Mouse (Mus musculus) layer of hippocampus, adult 18-20 months (tissue): ENCODE data around the gene Stag3. TPM values are rescaled to one million over a fixed set of nuclear protein-coding genes. Genes with fewer than 3 reads are reported as not detected.

ENCODE experiments used
- DNase-seq, 2 experiments: peaks; one replicate each; pipeline ENCODE4 v3.0.0; 2022; ENCODE audit warnings: low spot score in 2 of 2
- total RNA-seq, 2 experiments: library from RNA; stranded (reverse); gene quantifications; 2 replicates each; pipeline ENCODE4 v1.2.3; 2021

Gene Stag3
- total RNA-seq, 2 experiments from 2014 or later: 0.47 to 1.1 TPM

DNA sequence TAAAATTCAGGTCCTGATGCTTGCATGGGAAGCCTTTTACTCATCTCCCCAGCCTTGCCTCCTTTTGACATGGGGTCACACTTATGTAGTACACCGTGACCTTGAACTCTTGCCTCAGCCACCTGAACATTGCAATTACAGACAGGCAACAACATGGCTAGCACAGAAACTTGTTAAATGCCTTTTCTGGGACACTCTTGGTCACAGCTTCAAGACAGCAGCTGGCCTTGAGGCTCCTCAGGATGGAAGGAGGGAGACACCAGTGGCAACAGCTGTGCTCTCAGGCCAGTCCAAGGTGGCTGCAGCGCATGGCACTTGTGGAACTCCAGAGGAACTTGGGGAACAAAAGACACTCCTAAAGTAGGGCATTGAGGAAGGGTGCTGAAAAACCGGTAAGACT lies 12.9 kb upstream of the Stag3 start:
- no peak for DNase-seq

DNA sequence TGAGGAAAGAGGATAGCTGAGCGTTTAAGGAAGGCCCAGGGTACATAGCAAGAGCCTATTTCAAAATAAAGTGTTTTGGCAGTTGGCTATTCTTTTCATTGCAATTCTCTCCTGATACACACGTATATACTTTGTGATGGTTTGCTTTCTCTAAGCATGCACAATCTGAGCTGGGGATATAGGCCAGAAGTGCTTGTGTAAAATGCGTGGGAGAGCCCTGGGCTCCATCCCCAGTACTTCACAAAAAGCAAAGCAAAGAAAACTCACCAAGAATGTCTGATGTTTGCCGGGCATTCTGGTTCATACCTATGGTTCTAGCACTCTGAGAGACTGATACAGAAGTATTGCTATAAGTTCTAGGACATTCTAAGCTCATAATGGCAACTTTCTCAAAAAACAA lies 11.1 kb upstream of the Stag3 start:
- no peak for DNase-seq

DNA sequence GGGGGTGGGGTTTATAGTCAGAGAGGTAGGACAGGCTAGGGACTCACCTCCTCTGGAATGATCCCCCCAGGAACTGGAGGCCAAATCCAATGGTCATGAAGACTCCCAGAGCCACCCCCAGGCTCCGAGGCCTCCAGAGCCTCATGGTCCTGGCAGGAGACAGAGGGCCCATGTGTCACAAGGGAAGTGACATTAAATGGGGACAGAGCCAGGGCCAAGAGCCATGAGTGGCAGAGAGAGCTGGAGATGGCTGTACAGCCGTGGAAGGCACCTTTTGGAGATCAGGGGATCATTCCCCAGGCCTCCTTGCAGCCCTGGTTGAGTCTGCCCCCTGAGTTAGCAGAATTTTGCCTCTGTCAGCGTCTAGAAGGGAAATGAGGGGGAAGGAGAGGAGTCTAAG lies 8.8 kb upstream of the Stag3 start:
- DNase-seq: no peak

DNA sequence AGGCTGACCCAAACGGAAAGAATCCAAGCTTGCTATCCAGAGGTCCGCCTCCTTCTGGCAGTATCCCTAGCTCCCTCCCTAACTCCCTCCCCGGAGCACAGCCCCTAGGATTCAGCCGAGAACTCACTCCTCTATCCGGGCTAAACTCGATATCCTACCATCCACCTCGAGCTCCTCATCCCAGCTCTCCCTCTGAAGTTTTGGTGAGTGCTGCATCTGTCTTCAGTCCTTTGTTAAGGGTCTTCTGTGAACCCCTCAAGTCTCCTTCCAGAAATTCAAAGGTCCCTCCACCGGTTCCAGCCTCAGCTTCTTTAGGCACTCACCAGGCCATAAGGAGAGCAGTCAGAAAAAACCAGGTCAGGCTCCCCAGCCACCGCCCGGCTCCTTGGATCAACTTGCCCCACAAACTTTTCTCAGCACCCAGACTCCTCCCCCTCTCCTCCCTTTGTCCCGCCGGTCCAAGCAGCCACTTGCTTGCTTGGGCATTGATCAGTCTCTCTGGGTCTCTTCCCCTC lies 7.6 kb upstream of the Stag3 start, which contains the start of gene Gal3st4:
Gene Gal3st4, minus strand, starts transcription at position 432 of the 515 bp plus-strand sequence.
- DNase-seq: no peak

DNA sequence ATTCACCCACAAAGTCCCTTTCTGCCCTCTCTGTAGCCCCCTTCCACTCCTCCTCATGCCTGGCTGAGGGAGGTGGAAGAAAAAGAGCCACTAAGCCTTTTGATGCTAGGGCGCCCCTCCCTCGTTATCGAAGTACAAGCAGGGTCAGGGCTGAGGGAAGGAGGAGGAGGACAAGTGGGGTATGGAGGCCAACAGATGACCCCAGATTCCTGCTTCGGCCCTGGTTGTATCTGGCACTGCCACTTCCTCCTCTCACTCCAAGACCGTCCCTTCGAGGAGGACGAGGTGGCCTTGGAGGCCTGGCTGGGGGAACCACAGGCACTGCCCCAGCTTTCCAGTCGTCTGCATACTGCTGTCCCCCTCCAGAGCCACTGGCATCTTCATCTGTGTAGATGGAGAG lies 5.9 kb upstream of the Stag3 start:
- no peak for DNase-seq

GRCm38 (mm10) chr5:138275216-138276050 lies 4.6 kb upstream of the Stag3 start:
- DNase-seq: no peak

DNA sequence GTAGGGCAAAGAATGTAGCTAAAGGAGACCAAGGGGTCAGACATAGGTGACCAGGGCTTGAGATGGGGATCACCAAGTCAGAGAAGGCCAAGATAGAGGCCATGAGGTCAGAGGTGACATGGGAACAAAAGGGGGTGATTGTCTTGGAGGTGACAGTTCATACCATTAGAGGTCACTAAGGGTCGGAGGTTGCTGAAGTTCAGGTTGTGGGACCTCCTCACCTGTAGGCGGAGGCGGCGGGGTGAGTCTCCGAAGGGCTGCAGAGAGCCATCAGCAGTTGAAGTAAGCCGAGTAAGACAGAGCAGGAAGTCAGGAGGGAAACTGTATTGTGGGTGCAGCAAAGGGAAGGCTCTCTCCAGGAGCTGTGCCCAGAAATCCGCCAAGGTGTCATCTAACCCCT lies 2.0 kb upstream of the Stag3 start:
- no peak for DNase-seq

DNA sequence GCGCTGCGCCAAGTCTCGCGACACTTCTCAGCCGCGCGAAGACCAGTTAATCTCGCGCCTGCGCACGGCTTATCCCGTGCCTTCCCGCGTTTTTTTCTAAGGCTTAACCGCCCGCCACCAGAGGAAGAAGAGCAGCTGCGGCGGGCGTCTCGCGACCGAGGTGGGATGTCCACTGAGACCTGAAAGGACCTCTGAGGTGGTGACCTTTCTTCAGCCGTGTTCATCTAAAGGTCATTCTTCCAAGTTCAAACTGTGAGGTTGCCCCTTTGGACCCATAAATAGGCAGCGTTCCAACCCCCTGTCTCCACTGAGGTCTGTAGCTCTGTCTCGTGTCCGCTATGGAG lies 357 bp downstream of the Stag3 start:
- no peak for DNase-seq

- DNase-seq: no peak
These were observed 789 bp downstream of the Stag3 start for GRCm38 (mm10) chr5:138280829-138281228.

DNA sequence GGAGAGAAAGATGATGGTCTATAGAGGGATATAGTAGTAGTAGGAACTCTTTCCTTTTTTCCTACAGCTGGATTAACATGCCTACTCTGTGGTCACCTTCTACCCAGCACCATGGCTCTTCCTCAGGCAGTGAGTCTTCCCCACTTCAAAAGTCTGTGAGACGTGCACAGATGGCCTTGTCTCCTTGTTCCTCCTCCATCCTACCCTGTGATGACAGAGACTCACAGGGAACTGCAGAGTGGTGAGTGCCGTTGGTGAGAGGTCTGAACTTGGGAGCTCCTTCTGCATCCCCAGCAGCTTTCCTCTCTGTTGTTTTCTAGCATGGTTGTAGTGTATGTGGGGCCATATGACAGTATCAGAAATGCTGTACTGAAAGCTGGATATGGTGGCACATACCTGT lies 1.8 kb downstream of the Stag3 start:
- DNase-seq: no peak

- DNase-seq: no peak
These were observed 3.5 kb downstream of the Stag3 start for GRCm38 (mm10) chr5:138283540-138283939.

DNA sequence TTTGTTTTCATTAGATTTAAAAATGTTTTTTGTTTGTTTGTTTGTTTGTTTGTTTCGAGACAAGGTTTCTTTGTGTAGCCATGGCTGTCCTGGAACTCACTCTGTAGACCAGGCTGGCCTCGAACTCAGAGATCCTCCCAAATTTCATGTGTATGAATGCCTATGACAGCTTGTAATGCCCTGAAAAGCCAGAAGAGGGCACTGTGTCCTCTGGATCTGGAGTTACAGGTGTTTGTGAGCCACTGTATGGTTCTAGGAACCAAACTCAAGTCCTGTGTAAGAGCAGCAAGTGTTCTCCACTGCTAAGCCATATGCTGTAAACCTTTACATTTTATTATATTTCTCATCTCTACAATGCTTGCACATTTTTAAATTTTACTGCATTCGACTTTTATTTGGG lies 7.8 kb downstream of the Stag3 start:
- DNase-seq: no peak

DNA sequence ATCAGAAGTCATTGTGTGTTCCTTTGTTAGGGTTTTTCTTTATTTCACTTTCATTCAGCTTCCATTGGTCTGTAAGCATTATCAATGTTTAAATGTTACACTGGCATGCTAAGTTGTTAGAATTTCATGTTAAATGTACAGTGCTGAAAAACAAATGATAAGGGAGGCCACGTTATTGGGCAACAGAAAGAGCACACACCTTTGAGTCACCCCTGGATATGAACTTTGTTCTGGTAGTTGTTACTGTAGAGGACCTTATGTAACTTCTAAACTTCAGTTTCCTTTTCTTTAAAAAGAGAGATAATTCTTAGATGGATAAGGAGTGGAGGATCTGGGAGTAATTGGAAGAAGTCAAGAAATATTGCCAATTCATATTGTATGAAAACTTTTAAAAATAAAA lies 11.6 kb downstream of the Stag3 start:
- DNase-seq: no peak

DNA sequence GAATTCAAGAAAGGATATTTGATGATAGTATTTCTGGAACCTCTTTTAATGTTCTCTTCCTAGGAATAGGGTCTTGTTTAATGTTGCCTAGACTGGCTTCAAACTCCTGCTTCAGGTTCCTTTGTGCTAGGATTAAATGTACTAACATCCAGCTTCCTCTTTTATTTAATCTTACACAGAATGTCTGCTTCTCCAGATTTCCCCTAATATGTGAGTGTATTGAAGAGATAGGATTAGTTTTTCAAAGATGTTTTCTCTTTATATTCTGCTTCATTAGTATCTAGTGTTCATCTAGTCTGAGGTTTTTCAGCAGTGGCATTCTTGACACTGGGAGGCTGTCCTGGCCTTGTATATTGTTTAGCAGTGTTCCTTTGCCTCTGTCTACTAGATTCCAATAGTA lies 14.1 kb downstream of the Stag3 start:
- DNase-seq: no peak

- no peak for DNase-seq
These were observed 19.6 kb downstream of the Stag3 start for GRCm38 (mm10) chr5:138299613-138300012.

GRCm38 (mm10) chr5:138312795-138313194 lies 32.8 kb downstream of the Stag3 start:
- no peak for DNase-seq

GRCm38 (mm10) chr5:138341661-138342060 lies 61.6 kb downstream of the Stag3 start, which contains the start of gene Pvrig:
Gene Pvrig (plus strand): TSS chr5:138341961.
- DNase-seq: no peak

GRCm38 (mm10) chr5:138343216-138343615 lies 63.2 kb downstream of the Stag3 start:
- DNase-seq: no peak

Other genes starting within 250 kb of the Stag3 start
- not detected for gene Smok3c, start 227.0 kb upstream of the Stag3 start, total RNA-seq
- 10 to 100 TPM; 39.6 to 42.2 TPM for gene Zkscan1, start 195.2 kb upstream of the Stag3 start, total RNA-seq
- 10 to 100 TPM; 13.9 to 15.7 TPM for gene Zscan21, start 163.3 kb upstream of the Stag3 start, total RNA-seq
- 10 to 100 TPM; 10.6 to 13.2 TPM for gene Zfp113, start 124.5 kb upstream of the Stag3 start, total RNA-seq
- gene Cops6, start 119.2 kb upstream of the Stag3 start, total RNA-seq: 100 to 1,000 TPM; 139 to 142 TPM
- gene Ap4m1, start 108.2 kb upstream of the Stag3 start, total RNA-seq: 10 to 100 TPM; 19.5 to 25.4 TPM
- gene Mcm7, start 107.8 kb upstream of the Stag3 start, total RNA-seq: 10 to 100 TPM; 15.8 to 16.4 TPM
- 10 to 100 TPM; 42.0 to 43.7 TPM for gene Taf6, start 92.8 kb upstream of the Stag3 start, total RNA-seq
- gene Cnpy4, start 92.8 kb upstream of the Stag3 start, total RNA-seq: 10 to 100 TPM; 14.6 to 15.3 TPM
- gene Mblac1, start 85.9 kb upstream of the Stag3 start, total RNA-seq: 1 to 10 TPM; 6.8 to 8.9 TPM
- not detected for gene Nxpe5, start 54.3 kb upstream of the Stag3 start, total RNA-seq
- gene Lamtor4, start 24.8 kb upstream of the Stag3 start, total RNA-seq: 10 to 100 TPM; 54.4 to 55.9 TPM
- gene BC037034, start 16.2 kb upstream of the Stag3 start, total RNA-seq: 10 to 100 TPM; 72.5 to 73.6 TPM
- 1 to 10 TPM; 3.6 to 4.1 TPM for gene Gal3st4, start 7.4 kb upstream of the Stag3 start, total RNA-seq
- not detected for gene Gm43720, start 282 bp upstream of the Stag3 start, total RNA-seq
- gene Gpc2, start 235 bp upstream of the Stag3 start, total RNA-seq: 1 to 10 TPM; 1.2 to 1.5 TPM
- under 1 TPM in 1 of 2 experiments, not detected in 1; 0.40 TPM for gene Pvrig, start 61.7 kb downstream of the Stag3 start, total RNA-seq
- 10 to 100 TPM; 23.7 to 25.2 TPM for gene Zfp157, start 161.2 kb downstream of the Stag3 start, total RNA-seq